Mouse (Mus musculus) myocyte (in vitro differentiated cells): ENCODE data around the gene Gucy2c.
A peak's percentile ranks its signal among the peaks of the same experiment; 100 is the strongest.

Source experiments
- MAX ChIP-seq: IDR thresholded peaks from one replicate; pipeline ENCODE4 v1.6.1; 2011; ENCODE audit warnings: low read depth, mild to moderate bottlenecking, control low read depth
- MYOD1 ChIP-seq, 3 experiments: IDR thresholded peaks; one replicate each; pipeline ENCODE4 v1.6.1; 2011; ENCODE audit warnings: control low read depth in 2 of 3, low read depth in 2 of 3, mild to moderate bottlenecking in 2 of 3, moderate library complexity in 1 of 3; ENCODE audit not compliant: insufficient read length in 2 of 3, control insufficient read depth in 1 of 3
- MYOG ChIP-seq, 3 experiments: IDR thresholded peaks; one replicate each; pipeline ENCODE4 v1.6.1; 2011; ENCODE audit warnings: control low read depth in 2 of 3, low read depth in 2 of 3, mild to moderate bottlenecking in 2 of 3; ENCODE audit not compliant: insufficient read length in 2 of 3, control insufficient read depth in 1 of 3, insufficient read depth in 1 of 3
- POLR2A ChIP-seq: IDR thresholded peaks from one replicate; pipeline ENCODE4 v1.6.1; 2011; ENCODE audit warnings: low read depth, mild to moderate bottlenecking, control low read depth, moderate library complexity; ENCODE audit not compliant: insufficient read length
- TCF12 ChIP-seq: IDR thresholded peaks from one replicate; pipeline ENCODE4 v1.6.1; 2011; ENCODE audit warnings: mild to moderate bottlenecking, control low read depth; ENCODE audit not compliant: poor library complexity, insufficient read depth, severe bottlenecking

GRCm38 (mm10) chr6:136808014-136808417, 26.5 kb upstream of the Gucy2c start, which contains the start of gene H2afj:
- TF ChIP-seq MYOG (IDR thresholded peaks at IDR 0.05; ENCODE audit: control insufficient read depth in 1 of 3, insufficient read depth in 1 of 3, insufficient read length in 2 of 3, low read depth in 2 of 3), result no peak
- peak; percentile 59 for TF ChIP-seq POLR2A
- TF ChIP-seq MAX, result no peak
- no peak for TF ChIP-seq TCF12
- TF ChIP-seq MYOD1 (IDR thresholded peaks at IDR 0.05; ENCODE audit: control insufficient read depth in 1 of 3, insufficient read length in 2 of 3, low read depth in 2 of 3), result no peak
